Mouse (Mus musculus) embryo, embryonic 10.5 days (tissue): ENCODE measurements around the gene Anapc1.
A peak's percentile ranks its signal among the peaks of the same experiment; 100 is the strongest.

ENCODE experiments used
- DNase-seq: peaks from one replicate; pipeline ENCODE4 v3.0.0-alpha.2; 2015; ENCODE audit warnings: low spot score

Gene Anapc1

DNA sequence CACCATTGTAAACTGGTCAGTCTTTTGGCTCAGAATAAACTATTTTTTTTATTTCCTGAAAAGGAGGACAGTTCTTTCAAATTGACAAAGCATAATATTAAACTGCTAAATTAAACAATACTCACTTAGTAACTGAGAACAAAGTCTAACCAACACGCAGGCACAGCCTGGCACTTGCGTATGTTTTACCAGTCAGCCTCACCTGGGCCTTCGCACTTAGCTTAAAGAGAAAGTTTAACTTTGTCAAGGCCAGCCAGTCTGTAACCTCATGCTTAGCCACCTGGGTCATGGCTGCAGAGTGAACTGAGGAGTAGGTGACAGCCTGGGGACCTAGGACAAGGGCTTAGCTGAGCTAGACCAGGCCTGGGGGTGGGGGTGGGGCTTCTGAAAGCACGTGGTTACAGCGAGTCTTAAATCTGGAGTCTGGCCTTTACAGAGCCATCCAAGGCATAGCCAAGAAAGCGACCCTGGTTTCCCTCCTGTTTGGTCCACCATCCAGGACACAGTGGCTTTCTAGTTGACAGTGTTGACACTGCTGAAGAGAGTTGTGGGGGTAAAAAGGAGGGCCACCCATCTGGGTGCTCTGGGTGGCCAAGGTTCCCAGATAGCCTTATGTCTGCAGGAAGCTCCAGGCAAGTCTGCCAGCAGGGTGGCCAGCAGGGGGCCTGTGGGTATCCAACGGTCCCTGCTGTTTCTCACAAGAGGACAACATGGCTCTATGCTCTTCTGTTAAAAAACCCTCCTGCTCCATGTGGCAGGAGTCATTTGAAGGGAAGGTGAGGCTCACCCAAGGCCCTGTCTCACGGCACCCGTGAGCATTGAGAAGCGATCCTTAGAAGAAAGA is 120.7 kb downstream of the Anapc1 start:
- no peak for DNase-seq

DNA sequence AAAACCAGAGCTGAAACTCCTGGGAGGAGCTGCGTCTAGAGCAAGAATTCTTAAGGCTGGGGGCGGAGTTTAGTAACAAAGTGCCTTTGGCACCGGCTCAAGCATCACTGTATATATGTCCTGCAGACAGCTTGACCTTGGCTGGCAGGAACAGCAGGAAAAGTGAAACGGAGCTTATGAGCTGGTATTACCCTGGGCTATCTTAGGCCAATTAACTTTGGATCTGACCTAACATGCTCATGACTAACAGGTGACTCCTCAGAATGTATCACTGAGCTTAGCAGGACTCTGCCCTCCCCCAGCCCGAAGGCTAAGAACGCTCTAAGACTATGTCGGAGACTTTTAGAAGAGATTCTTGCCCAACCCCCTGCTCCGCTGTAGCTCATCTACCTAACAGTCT is 121.3 kb downstream of the Anapc1 start:
- DNase-seq = peak; percentile 36

DNA sequence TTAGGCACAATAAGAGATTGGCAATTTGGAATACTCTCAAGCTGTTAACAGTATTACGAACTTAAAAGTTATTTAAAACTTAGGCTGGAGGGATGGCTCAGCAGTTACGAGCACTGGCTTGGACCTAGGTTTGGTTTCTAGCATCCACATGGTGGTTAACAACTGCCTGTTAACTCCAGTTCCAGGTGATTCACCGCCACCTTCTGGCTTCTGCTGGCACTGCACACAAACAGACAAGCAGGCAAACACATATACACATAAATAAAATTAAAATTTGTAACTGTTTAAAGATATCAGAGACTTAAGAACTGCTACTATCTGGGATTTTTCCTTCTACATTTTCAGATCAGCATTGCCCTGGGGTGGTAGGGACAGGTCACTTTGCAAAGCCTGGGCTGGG is 123.0 kb downstream of the Anapc1 start:
- DNase-seq = no peak
